Mouse (Mus musculus) forebrain, embryonic 10.5 days (tissue): ENCODE results near the gene Rlim. TPM values are rescaled to one million over a fixed set of nuclear protein-coding genes. Genes with fewer than 3 reads are reported as not detected.

ENCODE experiments used
- DNase-seq: peaks from one replicate; pipeline ENCODE4 v3.0.0-alpha.2; 2017; ENCODE audit warnings: low spot score; ENCODE audit errors: extremely low spot score
- H3K27ac ChIP-seq: fragments of 300-500 bp; sonication (generic); 2 replicates; pipeline ENCODE4 v1.5.1; 2016; ENCODE audit warnings: mild to moderate bottlenecking
- H3K27me3 ChIP-seq: fragments of 300-500 bp; sonication (generic); 2 replicates; pipeline ENCODE4 v1.6.1; 2016; ENCODE audit warnings: mild to moderate bottlenecking; ENCODE audit not compliant: poor library complexity, severe bottlenecking
- H3K36me3 ChIP-seq: fragments of 300-500 bp; sonication (generic); replicated peaks from 2 replicates; pipeline ENCODE4 v1.6.1; 2016; ENCODE audit warnings: mild to moderate bottlenecking, moderate library complexity
- H3K4me1 ChIP-seq: fragments of 300-500 bp; sonication (generic); 2 replicates; pipeline ENCODE4 v1.6.1; 2016
- H3K4me3 ChIP-seq: fragments of 300-500 bp; sonication (generic); 2 replicates; pipeline ENCODE4 v1.5.1; 2016; ENCODE audit warnings: mild to moderate bottlenecking, moderate library complexity
- H3K9me3 ChIP-seq: fragments of 300-500 bp; sonication (generic); 2 replicates; pipeline ENCODE4 v1.6.1; 2016; ENCODE audit warnings: mild to moderate bottlenecking, moderate library complexity
- WGBS: fragments of 180-500 bp; shearing (Covaris S2); methylation state at CpG from one replicate; pipeline ENCODE4 v1.1.7; 2016; 5-methylcytosine and 5-hydroxymethylcytosine counted together
- polyA plus RNA-seq: library from polyadenylated mRNA; unstranded; fragments of >200 nt; fragmentation: Nextera tagmentation; extraction: Ambion mirVana; gene quantifications from 2 replicates; pipeline ENCODE4 v1.2.1, GENCODE M21; 2016

Gene Rlim
- polyA plus RNA-seq, result 39.3 and 39.4 TPM in 2 replicates

DNA sequence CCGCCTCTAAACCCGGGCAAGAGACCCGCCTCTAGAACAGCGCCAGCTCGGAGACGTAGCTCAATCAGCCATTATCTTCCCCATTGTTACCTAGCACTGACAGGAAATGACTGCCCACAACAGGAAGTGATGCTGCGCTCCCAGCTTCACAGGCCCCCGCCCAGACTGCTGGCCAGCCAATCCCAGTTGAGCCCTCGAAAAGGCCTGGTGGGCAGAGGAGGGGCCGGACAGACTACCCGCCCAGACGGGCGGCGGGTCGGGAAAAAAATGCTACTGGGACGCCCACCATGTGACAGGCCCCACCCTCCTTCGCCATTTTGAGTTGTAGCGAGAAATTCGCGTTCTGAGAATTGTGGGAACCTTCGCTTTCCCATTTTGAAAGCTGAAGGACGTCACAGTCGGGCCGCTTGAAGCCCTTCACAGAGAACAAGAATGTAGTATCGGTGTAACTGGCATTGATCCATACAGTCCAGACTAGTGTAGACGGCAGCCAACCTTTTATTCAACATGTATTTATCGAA lies at the start of gene Rlim:
Gene Rlim (minus strand): TSS at position 116 of the 521 bp plus-strand sequence.
- WGBS, result 24% methylated on average over 27 of the region's 27 CpGs
- peak; percentile 87 for DNase-seq
- peak within 1 kb of the TSS; percentile 76 for H3K4me3 ChIP-seq
- peaks cover 27% of the 10 kb centered on the region for H3K36me3 ChIP-seq
- H3K4me1 ChIP-seq, result no peaks in the 10 kb centered on the region
- no peaks in the 10 kb centered on the region for H3K9me3 ChIP-seq
- peak within 1 kb of the TSS; percentile 92 for H3K27ac ChIP-seq
- peaks cover 76% of the 10 kb centered on the region for H3K27me3 ChIP-seq

DNA sequence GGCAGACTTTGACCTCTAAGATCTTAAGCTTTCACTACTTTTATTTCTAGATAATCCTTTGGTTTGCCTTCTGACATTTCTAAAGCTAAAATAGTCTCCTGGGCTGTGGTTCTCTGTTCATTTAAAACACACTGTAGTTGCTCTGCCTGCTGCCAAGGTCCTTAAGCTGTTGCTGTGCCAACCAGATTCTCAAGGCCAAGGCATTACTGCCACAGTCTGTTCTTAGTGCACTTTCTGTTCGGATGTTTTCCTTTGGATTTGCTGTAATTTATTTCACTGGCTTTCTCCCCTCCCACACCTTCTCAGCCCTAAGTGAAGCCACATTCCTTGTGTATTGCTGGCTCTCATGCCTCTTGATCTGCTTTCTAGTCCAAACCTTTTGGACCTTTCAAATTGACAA lies 36.1 kb upstream of the Rlim start:
- WGBS, result 78% methylated on average over 1 of the region's 1 CpGs
- no peaks in the 10 kb centered on the region for H3K4me1 ChIP-seq
- H3K36me3 ChIP-seq, result no peaks in the 10 kb centered on the region
- no peak for DNase-seq
- H3K27ac ChIP-seq, result no peak overlapping the region
- no peaks in the 10 kb centered on the region for H3K9me3 ChIP-seq
- H3K4me3 ChIP-seq, result no peak overlapping the region
- peaks cover 95% of the 10 kb centered on the region for H3K27me3 ChIP-seq

DNA sequence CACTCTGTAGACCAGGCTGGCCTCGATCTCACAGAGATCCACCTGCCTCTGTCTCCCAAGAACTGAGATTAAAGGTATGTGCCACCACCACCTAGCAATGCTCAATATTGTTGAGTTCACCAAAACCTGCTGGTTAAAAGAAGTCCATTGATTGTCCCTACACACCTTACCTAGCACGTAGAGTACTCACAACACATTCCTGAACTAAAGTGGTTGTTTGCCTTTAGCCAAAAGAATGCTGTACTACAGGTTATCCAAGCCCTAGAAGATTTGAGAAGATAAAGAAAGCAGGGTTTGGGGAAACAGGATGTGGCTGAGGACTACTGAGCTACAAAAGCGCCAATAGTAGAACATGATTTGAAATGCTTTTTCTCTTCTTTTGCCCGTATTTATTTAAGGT lies 34.0 kb upstream of the Rlim start:
- Histone ChIP-seq H3K36me3 (no peaks in the 10 kb centered on the region), H3K27me3 (peaks cover 94% of the 10 kb centered on the region), H3K4me3 (no peak overlapping the region), H3K9me3 (no peaks in the 10 kb centered on the region), H3K4me1 (no peaks in the 10 kb centered on the region), H3K27ac (no peak overlapping the region)
- 85% methylated on average over 4 of the region's 4 CpGs for WGBS
- DNase-seq, result no peak

DNA sequence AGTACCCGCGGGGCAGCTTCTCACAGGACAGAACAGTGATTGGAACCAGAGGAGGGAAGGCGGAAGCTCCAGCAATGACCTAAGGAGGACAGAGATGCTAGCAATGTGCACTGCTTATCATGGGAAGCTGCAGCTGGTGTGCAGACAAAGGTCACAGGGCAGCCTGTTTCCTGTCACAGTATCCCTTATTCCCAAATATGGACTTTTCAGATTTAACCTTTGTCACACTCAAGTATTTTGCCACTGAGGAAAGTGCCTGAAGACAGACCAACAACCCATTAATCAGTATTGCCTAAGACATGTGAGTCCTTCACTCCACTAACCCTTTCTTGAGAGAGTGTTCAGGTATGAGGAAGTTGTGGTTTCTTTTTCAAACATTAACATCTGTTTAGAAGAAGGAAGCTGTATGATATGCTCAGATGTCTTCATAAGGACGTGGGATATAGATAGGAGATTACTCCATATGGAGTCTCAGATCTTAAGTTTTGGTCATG lies 32.3 kb upstream of the Rlim start:
- no peaks in the 10 kb centered on the region for H3K4me1 ChIP-seq
- peak overlapping the region; percentile 48; the same call in 1 of the 2 replicates for H3K27ac ChIP-seq
- no peak overlapping the region for H3K4me3 ChIP-seq
- H3K9me3 ChIP-seq, result peaks cover 5% of the 10 kb centered on the region; the same call in 1 of the 2 replicates
- peaks cover 93% of the 10 kb centered on the region for H3K27me3 ChIP-seq
- H3K36me3 ChIP-seq, result no peaks in the 10 kb centered on the region
- peak; percentile 25 for DNase-seq
- 72% methylated on average over 4 of the region's 4 CpGs for WGBS

DNA sequence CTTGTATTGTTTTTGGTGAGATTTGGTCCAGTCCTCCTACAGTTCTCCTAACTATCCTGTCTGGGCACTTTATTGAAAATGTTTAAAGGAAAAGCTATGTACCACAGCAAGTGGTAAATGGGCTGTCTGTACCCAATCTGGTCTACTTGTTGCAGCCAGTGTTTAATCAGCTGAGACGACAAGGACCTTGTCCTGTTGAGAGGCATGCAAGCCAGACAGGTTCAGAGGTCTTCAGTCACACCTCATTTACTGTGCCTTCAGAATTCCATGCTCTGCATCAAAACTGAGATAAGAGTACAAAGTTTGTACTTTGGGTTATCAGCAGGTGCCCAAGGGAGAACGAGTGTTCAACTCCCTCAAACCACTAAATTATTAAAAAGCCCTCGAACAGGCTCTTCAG lies 13.7 kb upstream of the Rlim start:
- Histone ChIP-seq H3K4me3 (no peak overlapping the region), H3K9me3 (no peaks in the 10 kb centered on the region), H3K36me3 (no peaks in the 10 kb centered on the region), H3K4me1 (no peaks in the 10 kb centered on the region), H3K27ac (no peak overlapping the region), H3K27me3 (peaks cover 81% of the 10 kb centered on the region)
- 80% methylated on average over 3 of the region's 3 CpGs for WGBS
- no peak for DNase-seq

DNA sequence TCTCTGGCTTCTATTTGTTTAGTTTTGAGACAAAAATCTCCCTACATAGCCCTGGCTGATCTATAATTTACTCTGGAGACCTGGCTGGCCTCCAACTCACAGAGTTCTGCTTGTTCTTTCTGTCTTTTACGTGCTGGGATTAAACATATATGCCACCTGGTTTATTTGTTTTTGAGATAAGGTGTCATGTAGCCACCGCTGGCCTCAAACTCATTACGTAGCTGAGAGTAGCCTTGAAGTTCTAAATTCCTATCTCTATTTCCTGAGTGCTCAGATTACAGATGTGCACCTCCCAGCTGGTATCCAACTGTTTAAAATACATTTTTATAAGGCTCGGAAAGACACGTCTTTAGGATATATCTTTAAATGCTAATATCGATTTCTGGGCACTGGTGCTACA lies 12.8 kb upstream of the Rlim start:
- no peak for DNase-seq
- Histone ChIP-seq H3K27me3 (peaks cover 81% of the 10 kb centered on the region), H3K4me3 (no peak overlapping the region), H3K9me3 (no peaks in the 10 kb centered on the region), H3K27ac (no peak overlapping the region), H3K36me3 (no peaks in the 10 kb centered on the region), H3K4me1 (no peaks in the 10 kb centered on the region)
- WGBS, result 78% methylated on average over 6 of the region's 6 CpGs

DNA sequence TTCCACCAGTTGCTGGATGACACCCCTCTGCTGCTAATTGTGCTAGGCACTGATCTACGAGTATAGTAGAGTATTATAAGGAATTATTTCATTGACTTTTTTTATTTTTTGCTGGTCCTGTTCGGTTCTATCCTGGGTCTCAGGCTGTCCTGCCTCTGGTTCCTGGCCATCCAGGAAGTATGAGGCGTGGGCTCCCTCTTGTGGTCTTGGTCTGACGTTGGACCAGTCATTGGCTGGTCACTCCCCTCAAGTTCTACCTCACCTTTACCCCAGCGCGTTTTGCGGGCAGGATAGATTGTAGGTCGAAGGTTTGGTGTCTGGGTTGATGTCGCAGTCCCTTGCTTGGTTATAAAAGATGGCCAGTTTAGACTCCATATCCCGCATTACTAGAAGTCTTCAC lies 10.6 kb upstream of the Rlim start:
- Histone ChIP-seq H3K4me1 (peaks cover 6% of the 10 kb centered on the region), H3K36me3 (no peaks in the 10 kb centered on the region), H3K4me3 (no peak overlapping the region), H3K27me3 (peaks cover 86% of the 10 kb centered on the region), H3K9me3 (no peaks in the 10 kb centered on the region), H3K27ac (no peak overlapping the region)
- WGBS, result 37% methylated on average over 10 of the region's 10 CpGs
- DNase-seq, result no peak

DNA sequence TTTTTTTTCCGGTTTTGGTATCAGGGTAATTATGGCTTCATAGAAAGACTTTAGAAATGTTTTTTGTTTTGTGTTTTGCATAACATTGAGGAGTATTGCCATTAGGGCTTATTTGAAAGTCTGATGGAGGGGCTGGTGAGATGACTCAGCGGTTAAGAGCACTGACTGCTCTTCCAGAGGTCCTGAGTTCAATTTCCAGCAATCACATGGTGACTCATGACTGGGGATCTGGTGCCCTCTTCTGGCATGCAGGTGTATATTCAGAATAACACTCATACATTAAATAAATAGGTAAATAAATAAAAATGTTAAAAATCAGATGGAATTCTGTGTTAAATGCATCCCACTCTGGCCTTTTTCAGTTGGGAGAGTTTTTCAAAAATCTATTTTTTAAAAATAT lies 9.3 kb upstream of the Rlim start:
- WGBS, result 64% methylated on average over 2 of the region's 2 CpGs
- H3K4me1 ChIP-seq, result peaks cover 6% of the 10 kb centered on the region
- no peaks in the 10 kb centered on the region for H3K36me3 ChIP-seq
- H3K27ac ChIP-seq, result no peak overlapping the region
- DNase-seq, result no peak
- H3K4me3 ChIP-seq, result no peak overlapping the region
- H3K27me3 ChIP-seq, result peaks cover 86% of the 10 kb centered on the region
- H3K9me3 ChIP-seq, result no peaks in the 10 kb centered on the region

DNA sequence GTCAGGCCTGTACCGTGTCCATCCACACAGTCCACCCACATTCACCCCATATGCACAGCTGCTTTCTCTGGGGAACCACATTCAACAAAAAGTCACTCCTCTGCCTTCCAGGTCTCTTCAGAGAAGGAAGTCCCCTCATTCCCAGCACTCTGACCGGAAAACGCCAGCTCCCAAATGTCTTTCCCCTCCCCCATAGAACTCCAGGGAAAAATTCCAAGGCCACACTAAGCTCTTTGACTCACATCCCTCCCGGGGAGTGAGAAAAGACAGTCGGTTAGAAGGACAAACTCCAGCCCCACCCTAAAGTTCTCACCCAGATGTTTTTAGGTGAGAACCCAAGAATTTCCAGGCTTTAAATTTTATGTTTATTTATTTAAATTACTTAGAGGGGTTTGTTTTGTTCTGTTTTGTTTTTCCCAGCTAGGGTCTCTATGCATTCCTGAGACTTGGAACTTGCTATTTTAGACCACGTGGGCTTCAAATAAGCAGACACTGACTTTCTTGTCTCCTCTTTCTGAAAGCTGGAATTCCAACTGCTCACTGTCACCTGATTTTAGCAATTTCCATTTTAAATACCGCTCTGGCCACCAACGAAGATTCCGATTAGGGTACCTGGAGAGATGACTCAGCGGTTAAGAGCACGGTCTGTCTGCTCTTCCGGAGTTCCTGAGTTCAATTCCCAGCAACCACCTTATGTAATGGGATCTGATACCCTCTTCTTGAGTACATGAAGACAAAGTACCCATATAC lies 6.3 kb upstream of the Rlim start:
- WGBS, result 26% methylated on average over 12 of the region's 12 CpGs
- H3K27me3 ChIP-seq, result peaks cover 88% of the 10 kb centered on the region
- no peak overlapping the region for H3K27ac ChIP-seq
- H3K4me3 ChIP-seq, result no peak overlapping the region
- no peaks in the 10 kb centered on the region for H3K9me3 ChIP-seq
- H3K36me3 ChIP-seq, result no peaks in the 10 kb centered on the region
- peaks cover 6% of the 10 kb centered on the region for H3K4me1 ChIP-seq
- DNase-seq, result no peak

DNA sequence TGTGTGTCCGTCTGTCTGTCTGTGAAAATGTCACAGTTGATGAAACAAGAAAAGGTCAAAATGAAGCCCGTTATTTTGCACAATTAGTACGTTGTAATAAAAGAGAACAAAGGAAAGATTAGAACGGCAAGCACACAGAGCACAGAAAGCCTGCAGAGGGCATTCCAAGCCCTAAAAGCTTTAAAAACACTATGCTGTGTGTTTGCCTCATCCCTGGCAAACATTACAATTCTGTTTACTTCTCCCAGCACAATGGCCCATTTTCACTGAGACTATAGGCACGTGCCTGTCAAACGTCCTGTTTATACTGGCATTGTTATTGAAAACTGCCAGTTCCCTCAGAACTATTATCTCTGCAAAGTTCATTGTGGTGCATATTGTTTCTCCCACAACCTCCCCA lies 5.1 kb upstream of the Rlim start:
- no peaks in the 10 kb centered on the region for H3K36me3 ChIP-seq
- peaks cover 6% of the 10 kb centered on the region for H3K4me1 ChIP-seq
- no peak for DNase-seq
- H3K9me3 ChIP-seq, result no peaks in the 10 kb centered on the region
- no peak overlapping the region for H3K4me3 ChIP-seq
- no peak overlapping the region for H3K27ac ChIP-seq
- 18% methylated on average over 6 of the region's 6 CpGs for WGBS
- peaks cover 90% of the 10 kb centered on the region for H3K27me3 ChIP-seq

DNA sequence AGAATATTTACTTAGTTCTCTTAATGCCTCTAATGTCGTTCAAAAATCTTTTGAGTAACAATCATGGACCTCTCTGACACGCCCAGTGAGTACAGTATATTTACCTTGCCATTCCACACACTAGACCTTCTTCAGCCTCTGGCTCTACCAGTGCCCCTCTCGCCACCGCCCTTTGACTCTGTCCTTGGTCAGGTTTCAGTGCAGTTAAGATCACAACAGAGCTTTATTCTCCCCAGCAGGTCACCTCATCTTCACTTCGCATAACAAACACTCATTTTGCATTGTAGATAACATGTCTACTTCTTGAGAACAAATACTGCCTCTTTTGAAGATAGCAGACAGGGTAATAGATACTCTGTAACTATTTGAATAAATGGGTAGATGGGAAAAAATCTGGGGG lies 3.9 kb upstream of the Rlim start:
- DNase-seq, result no peak
- peaks cover 100% of the 10 kb centered on the region for H3K27me3 ChIP-seq
- no peak overlapping the region for H3K27ac ChIP-seq
- no peaks in the 10 kb centered on the region for H3K9me3 ChIP-seq
- no peak overlapping the region for H3K4me3 ChIP-seq
- WGBS, result 31% methylated on average over 5 of the region's 5 CpGs
- H3K4me1 ChIP-seq, result peaks cover 6% of the 10 kb centered on the region
- H3K36me3 ChIP-seq, result no peaks in the 10 kb centered on the region

DNA sequence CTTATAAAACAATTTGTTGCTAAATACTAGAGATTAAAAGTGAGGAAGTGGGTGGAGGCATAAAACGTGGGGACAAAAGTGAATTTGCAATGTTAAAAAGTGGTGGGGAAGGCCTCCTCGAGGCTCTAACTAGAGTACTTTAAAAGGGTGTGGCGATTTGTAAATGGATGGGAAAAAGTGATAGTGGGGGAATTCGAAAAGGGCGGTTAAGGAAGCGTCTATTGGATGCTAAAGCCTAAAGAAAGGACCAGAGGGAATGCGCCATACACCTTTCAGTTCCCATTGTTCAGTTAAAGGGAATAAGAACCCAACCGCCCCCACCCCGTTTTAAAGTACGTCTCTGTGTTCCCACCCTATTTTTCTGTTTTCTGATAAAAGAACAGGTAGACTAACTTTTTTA lies 722 bp upstream of the Rlim start:
- peaks cover 79% of the 10 kb centered on the region for H3K27me3 ChIP-seq
- peaks cover 21% of the 10 kb centered on the region for H3K36me3 ChIP-seq
- H3K9me3 ChIP-seq, result no peaks in the 10 kb centered on the region
- H3K4me1 ChIP-seq, result no peaks in the 10 kb centered on the region
- 80% methylated on average over 10 of the region's 10 CpGs for WGBS
- H3K4me3 ChIP-seq, result peak overlapping the region; percentile 76
- H3K27ac ChIP-seq, result peak overlapping the region; percentile 92
- no peak for DNase-seq

DNA sequence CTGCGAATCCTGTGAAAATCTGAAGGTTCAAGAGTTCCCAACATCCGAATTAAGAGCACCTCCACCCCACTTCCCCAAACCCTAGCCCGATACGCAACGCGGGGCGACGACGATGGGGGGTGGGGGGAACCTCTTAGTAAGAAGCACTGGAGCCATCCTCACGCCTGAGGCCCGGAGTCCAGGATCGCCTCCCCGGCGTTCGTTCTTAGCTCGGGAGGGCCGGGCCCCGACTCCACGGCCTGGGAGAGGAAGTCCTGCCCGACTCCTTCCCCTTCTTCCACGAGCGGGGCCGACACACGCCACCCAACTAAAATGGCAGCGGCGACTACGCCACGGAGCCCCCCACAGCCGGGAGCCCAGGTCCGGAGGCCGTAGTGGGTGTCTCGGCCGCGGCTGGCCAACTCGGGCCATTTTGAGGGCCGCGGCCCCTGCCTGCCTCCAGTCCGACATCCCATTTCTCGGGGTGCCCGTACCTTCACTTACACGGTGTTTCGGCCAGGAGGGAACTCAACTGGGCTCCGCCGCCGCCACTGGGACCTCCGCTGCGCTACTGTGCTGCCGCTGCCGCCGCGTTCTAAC lies 405 bp downstream of the Rlim start:
- peaks cover 76% of the 10 kb centered on the region for H3K27me3 ChIP-seq
- H3K4me1 ChIP-seq, result no peaks in the 10 kb centered on the region
- 20% methylated on average over 51 of the region's 51 CpGs for WGBS
- H3K4me3 ChIP-seq, result peak overlapping the region; percentile 76
- peak; percentile 18 for DNase-seq
- peak overlapping the region; percentile 92 for H3K27ac ChIP-seq
- H3K36me3 ChIP-seq, result peaks cover 32% of the 10 kb centered on the region
- no peaks in the 10 kb centered on the region for H3K9me3 ChIP-seq
